Mouse (Mus musculus) kidney, adult 10 weeks (tissue): ENCODE measurements around the gene Tmem123. TPM values are rescaled to one million over a fixed set of nuclear protein-coding genes. Genes with fewer than 3 reads are reported as not detected.

Experiments used
- polyA plus RNA-seq: library from polyadenylated mRNA; stranded (reverse); fragments of 350-450 nt; fragmentation: Illumina TruSeq; extraction: RNeasy Lipid Tissue Mini Kit (QIAGEN cat#74804); gene quantifications from one replicate; pipeline ENCODE4 v1.2.3, GENCODE M21; 2014; ENCODE audit warnings: low read depth, low replicate concordance

The Tmem123 gene
- polyA plus RNA-seq, result 199 TPM

DNA sequence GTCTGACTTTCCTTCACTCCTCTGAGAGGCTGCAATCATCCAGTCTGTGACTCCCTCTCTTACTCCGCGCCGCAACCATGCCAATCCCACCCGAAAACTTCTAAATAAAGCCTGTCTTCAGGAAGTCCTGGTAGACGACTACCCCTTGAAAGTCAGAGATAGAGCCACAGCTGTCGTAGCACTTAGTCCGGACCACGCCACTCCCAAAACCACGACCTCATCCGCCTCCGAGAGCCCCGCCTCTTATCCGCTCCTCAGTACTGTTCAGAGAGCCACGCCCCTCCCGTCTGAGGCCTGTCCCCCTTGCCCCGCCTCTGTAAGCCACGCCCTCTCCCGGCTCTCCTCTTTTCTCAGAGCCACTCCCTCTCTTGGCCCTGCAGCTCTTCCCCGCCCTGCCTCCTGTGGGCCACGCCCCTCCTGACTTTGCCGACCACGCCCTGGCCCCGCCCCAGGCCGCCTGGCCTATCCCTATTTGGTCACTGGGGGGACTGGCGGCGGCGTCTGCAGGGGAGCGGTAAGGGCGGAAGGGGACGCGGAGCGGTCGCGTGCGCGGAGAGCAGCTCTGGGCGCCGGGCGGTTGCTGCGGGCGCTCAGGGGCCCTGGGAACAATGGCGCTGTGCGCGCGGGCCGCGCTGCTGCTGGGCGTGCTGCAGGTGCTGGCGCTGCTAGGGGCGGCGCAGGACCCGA lies at the start of gene Tmem123:
Gene Tmem123, plus strand, starts transcription at position 428 of the 687 bp plus-strand sequence.

DNA sequence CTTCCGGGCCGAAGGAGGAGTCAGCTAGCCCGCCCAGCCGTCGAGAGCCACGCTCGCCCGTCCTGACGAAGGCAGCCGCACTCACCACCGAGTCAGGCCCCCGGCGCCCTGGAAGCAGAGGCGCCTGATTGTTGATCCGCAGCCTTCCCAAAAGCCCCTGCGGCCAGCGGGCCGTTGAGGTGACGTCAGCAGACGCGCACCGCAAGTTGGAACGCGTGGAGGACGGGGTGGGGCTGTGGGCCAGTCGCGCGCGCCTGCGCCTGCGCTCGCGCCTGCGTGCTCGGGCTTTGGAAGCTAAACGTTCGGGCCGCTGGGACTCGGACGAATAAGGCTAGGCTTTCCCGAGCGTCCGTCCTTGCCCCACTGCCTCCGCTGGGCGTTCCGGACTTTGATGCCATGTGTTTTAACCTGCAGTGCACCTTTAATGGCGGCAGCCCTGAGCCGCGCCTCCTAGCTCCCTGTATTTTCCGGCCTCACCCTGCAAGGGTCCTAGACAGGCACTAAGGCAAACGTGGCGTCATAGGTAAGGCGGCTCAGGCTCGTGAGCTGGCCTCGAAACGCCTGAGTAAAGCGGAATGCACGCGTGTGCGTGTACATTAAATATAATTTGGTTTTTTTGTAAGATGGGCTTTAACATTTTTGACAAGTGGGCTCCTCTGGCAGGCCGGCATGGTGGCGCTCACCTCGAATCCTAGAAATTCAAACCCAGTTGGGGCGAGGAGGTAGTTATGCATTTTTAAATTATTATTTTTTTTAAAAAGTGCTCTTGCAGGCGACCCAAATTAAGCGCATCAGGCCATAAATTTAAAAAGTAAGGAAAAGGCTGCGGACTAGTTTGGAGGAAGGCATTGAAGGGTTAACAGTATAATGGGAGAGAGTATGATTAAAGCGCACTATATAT lies 73.3 kb downstream of the Tmem123 start, which contains the start of gene Birc2:
Gene Birc2, minus strand, starts transcription at position 160 of the 901 bp plus-strand sequence.

Other genes starting within 250 kb of the Tmem123 start
- gene Mmp8, start 205.6 kb upstream of the Tmem123 start, polyA plus RNA-seq, result not detected
- not detected for gene Mmp27, start 192.6 kb upstream of the Tmem123 start, polyA plus RNA-seq
- not detected for gene Mmp20, start 135.8 kb upstream of the Tmem123 start, polyA plus RNA-seq
- not detected for gene Mmp7, start 72.0 kb upstream of the Tmem123 start, polyA plus RNA-seq
- gene Birc2, start 73.0 kb downstream of the Tmem123 start, polyA plus RNA-seq, result 62.5 TPM
- gene Birc3, start 109.1 kb downstream of the Tmem123 start, polyA plus RNA-seq, result 14.3 TPM
- 54.7 TPM for gene Yap1, start 240.6 kb downstream of the Tmem123 start, polyA plus RNA-seq